Mouse (Mus musculus): ENCODE results near the gene Phka2. TPM values are rescaled to one million over a fixed set of nuclear protein-coding genes. Genes with fewer than 3 reads are reported as not detected.

Phka2 gene
- polyA plus RNA-seq, 1 experiment from 2014 or later, result 9.4 TPM

DNA sequence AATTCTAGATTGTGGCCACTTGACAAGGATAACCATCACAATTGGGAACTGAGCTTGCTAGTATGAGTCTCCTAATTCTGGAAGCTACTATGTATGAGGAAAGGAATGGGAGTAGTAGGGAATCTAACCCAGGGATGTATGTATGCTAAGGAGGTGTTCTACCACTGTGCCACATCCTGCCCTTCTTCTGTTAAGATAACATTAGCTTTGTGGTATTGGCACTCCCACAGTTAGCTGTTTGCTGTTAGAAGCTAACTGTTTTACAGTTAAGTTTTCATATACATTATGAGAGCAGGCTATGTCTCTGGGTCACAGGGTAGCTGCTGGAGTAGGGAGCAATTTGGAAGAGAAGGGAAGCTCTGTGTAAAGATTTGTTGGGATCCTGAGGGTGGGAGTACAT is 14.1 kb downstream of the Phka2 start:
- Histone ChIP-seq H3K9me3 (replicated peaks) (no peaks in the 10 kb centered on the region), H3K27me3 (no peaks in the 10 kb centered on the region), H3K4me3 (replicated peaks) (no peak overlapping the region), H3K9ac (no peak overlapping the region), H3K27ac (replicated peaks) (no peak overlapping the region), H3K4me2 (no peak overlapping the region), H3K36me3 (replicated peaks) (no peaks in the 10 kb centered on the region), H3K4me1 (replicated peaks) (no peaks in the 10 kb centered on the region)
- ATAC-seq (ENCODE audit: insufficient read depth), result no peak

DNA sequence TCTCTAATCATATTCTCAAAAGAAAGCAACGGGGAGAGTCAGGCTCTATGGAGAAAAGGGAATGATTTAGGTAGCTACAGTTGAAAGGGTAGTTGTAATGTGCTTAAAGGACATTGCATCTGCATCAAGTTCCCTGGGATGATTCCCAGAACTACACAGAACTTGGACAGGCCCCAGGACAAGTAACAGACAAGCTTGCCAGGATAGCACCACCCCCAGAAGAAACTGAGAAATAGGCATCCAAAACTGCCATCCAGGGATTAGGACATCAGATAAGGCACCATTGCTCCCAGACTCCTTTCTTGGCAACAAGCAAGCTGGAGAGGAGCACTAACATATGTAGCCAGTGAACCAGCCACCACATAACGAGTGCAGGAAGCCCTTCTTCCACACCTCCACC is 40.8 kb downstream of the Phka2 start:
- Histone ChIP-seq H3K9ac (no peak overlapping the region), H3K36me3 (replicated peaks) (peaks cover 6% of the 10 kb centered on the region; the same call in 1 of the 2 replicates), H3K4me1 (replicated peaks) (no peaks in the 10 kb centered on the region), H3K27me3 (no peaks in the 10 kb centered on the region), H3K4me3 (replicated peaks) (no peak overlapping the region), H3K9me3 (replicated peaks) (no peaks in the 10 kb centered on the region), H3K27ac (replicated peaks) (no peak overlapping the region), H3K4me2 (no peak overlapping the region)
- WGBS (ENCODE audit: insufficient replicate concordance), result 56% methylated on average over 2 of the region's 2 CpGs
- ATAC-seq (ENCODE audit: insufficient read depth), result no peak

DNA sequence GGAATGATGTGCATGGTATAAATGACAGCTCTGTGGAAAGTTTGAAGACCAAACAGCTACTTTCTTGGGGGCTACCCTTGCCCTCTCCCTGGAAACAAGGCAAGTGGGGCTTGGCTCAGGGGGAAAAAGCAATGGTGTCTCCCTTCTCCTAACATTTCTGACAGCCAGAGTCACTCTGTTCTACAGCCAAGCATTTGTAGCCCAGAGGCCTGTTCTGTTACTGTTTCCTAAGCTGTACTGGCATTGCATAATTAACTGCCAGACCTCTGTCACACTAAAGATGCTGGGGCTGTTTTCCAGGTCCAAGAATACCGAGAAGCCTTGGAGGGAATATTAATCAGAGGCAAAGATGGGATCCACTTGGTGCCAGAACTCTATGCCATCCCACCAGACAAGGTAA is 46.9 kb downstream of the Phka2 start:
- no peak overlapping the region for H3K4me2 ChIP-seq
- no peaks in the 10 kb centered on the region for H3K27me3 ChIP-seq
- H3K4me1 ChIP-seq (replicated peaks), result no peaks in the 10 kb centered on the region
- H3K9me3 ChIP-seq (replicated peaks), result no peaks in the 10 kb centered on the region
- H3K36me3 ChIP-seq (replicated peaks), result peaks cover 12% of the 10 kb centered on the region; the same call in 1 of the 2 replicates
- WGBS (ENCODE audit: insufficient replicate concordance), result 55% methylated on average over 1 of the region's 1 CpGs
- H3K4me3 ChIP-seq (replicated peaks), result no peak overlapping the region
- no peak for ATAC-seq (ENCODE audit: insufficient read depth)
- H3K9ac ChIP-seq, result no peak overlapping the region
- H3K27ac ChIP-seq (replicated peaks), result no peak overlapping the region

DNA sequence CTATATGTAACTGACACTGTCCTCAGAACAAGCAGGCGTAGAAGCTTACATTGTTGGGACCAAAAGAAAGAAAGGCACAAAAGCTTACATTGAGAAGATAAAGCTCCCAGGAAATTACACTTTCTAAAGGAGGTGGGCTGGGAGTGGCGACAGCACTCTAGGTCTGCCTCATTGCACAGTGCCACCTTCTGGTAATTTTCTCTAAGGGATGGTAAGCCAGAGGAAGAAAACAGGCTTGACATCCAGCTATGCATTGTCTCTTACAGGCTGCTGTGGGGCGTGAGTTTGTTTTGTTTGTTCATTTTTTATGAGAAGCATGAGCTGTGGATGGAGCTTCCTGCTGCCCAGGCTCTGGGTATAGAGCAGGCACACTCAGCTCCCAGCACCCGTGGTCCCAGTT is 50.1 kb downstream of the Phka2 start:
- Histone ChIP-seq H3K27me3 (no peaks in the 10 kb centered on the region), H3K27ac (replicated peaks) (no peak overlapping the region), H3K36me3 (replicated peaks) (peaks cover 19% of the 10 kb centered on the region; the same call in 1 of the 2 replicates), H3K4me2 (no peak overlapping the region), H3K9me3 (replicated peaks) (no peaks in the 10 kb centered on the region), H3K4me3 (replicated peaks) (no peak overlapping the region), H3K9ac (no peak overlapping the region), H3K4me1 (replicated peaks) (no peaks in the 10 kb centered on the region)
- 60% methylated on average over 4 of the region's 4 CpGs for WGBS (ENCODE audit: insufficient replicate concordance)
- ATAC-seq (ENCODE audit: insufficient read depth), result no peak

DNA sequence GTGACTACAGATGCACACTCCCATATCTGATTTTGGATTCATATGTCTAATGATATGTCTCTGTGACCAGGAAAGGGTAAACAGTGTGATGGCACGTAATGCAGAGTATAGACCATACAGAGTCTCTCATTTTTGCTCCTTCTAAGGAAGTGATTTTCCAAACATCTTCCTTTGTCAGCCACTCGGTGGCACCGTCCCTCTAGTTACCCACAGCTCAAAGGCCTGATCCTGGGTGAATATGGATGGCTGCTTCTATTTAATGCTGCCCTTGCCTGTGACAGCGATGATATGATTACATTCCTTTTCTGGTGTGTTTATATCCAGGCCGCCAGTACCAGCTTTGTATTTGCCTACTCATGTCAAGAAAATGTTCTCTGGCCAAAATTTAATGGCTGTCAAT is 81.6 kb downstream of the Phka2 start:
- no peak for ATAC-seq (ENCODE audit: insufficient read depth)
- H3K4me3 ChIP-seq (replicated peaks), result no peak overlapping the region
- WGBS (ENCODE audit: insufficient replicate concordance), result 72% methylated on average over 5 of the region's 5 CpGs
- no peak overlapping the region for H3K27ac ChIP-seq (replicated peaks)
- H3K9me3 ChIP-seq (replicated peaks), result no peaks in the 10 kb centered on the region
- no peak overlapping the region for H3K9ac ChIP-seq
- H3K4me2 ChIP-seq, result no peak overlapping the region
- no peaks in the 10 kb centered on the region for H3K27me3 ChIP-seq
- no peaks in the 10 kb centered on the region; the same call in 1 of the 2 replicates for H3K36me3 ChIP-seq (replicated peaks)
- H3K4me1 ChIP-seq (replicated peaks), result no peaks in the 10 kb centered on the region

DNA sequence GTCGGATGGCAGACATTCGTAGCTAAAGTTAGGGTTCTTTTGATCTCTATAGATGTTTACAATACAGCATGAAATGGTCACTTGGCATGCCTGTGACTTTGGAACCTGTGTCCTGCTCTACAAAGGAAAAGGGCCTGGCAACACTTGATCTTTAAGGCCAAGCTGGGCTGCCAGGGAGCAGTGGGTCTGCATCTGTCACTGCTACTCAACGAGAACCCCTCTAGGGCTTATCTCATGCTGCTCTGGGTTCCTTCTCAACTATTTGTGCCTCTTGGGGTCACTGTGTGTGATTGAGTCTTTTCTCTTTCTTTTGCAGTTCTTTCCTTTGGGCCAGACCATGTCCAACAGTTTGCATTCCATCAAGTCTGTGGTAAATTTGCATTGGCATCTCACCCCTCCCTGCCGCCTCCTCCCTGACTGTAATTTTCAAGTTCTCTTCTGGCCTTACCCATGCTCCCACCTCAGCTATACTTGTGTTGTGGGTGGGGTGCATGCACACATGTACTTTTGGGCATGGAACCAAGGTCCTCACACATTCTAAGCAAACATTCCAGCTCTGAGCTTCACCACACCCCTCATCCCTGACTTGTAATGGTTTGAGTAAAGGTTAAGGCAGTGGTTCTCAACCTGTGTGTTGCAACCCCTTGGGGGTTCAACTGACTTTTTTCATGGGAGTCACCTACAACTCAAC is 82.3 kb downstream of the Phka2 start:
- no peak for ATAC-seq (ENCODE audit: insufficient read depth)
- H3K4me2 ChIP-seq, result no peak overlapping the region
- WGBS (ENCODE audit: insufficient replicate concordance), result 74% methylated on average over 4 of the region's 4 CpGs

DNA sequence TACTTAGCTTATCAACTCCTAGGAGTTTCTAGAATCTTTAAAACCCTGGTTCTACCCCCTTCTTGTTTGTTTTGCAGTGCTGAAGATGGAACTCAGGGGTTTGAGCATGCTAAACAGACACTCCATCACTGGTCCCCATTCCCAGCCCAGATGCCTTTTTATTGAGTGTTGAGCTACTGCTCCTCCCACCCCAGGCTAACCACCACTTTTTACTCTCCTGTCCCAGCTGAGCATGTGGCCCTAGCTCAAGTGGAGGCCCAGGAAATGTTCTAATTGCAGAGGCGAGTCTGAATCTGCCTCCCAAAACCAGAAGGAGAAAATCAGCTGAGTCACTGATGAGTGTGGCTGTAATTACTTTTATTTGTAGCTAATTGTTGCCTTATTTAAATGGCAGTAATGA is 83.1 kb downstream of the Phka2 start:
- H3K4me1 ChIP-seq (replicated peaks), result no peaks in the 10 kb centered on the region
- no peaks in the 10 kb centered on the region for H3K27me3 ChIP-seq
- H3K27ac ChIP-seq (replicated peaks), result no peak overlapping the region
- H3K4me3 ChIP-seq (replicated peaks), result no peak overlapping the region
- no peak overlapping the region for H3K4me2 ChIP-seq
- no peaks in the 10 kb centered on the region for H3K9me3 ChIP-seq (replicated peaks)
- no peak overlapping the region for H3K9ac ChIP-seq
- no peaks in the 10 kb centered on the region; the same call in 1 of the 2 replicates for H3K36me3 ChIP-seq (replicated peaks)
- WGBS (ENCODE audit: insufficient replicate concordance), result 46% methylated on average over 1 of the region's 1 CpGs
- ATAC-seq (ENCODE audit: insufficient read depth), result no peak

More for the DNA sequence above, 82.3 kb downstream of the Phka2 start:
- no peaks in the 10 kb centered on the region; the same call in 1 of the 2 replicates for H3K36me3 ChIP-seq (replicated peaks)
- no peak overlapping the region for H3K4me3 ChIP-seq (replicated peaks)
- H3K9ac ChIP-seq, result no peak overlapping the region
- H3K27me3 ChIP-seq, result no peaks in the 10 kb centered on the region
- no peaks in the 10 kb centered on the region for H3K9me3 ChIP-seq (replicated peaks)
- H3K27ac ChIP-seq (replicated peaks), result no peak overlapping the region
- H3K4me1 ChIP-seq (replicated peaks), result no peaks in the 10 kb centered on the region

DNA sequence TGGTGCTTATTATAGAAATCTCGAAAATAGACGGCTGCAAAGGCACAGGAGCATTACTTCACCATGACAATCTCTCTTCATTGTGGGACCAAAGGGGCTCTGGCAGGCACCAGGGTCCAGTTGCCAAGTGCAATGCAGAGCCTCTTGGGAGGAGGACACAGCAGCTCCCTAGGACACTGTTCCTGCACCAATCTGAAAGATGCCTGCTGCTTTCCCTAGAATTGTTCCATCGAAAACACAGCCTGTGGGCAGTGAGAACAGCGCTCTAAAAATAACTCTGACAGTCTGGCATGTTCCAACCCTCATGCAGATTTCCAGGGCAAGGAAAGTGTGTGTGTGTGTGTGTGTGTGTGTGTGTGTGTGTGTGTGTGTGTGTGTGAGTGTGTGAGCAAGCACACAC is 86.6 kb downstream of the Phka2 start:
- no peak overlapping the region for H3K4me3 ChIP-seq (replicated peaks)
- no peak overlapping the region for H3K9ac ChIP-seq
- H3K9me3 ChIP-seq (replicated peaks), result no peaks in the 10 kb centered on the region
- 85% methylated on average over 4 of the region's 4 CpGs for WGBS (ENCODE audit: insufficient replicate concordance)
- H3K36me3 ChIP-seq (replicated peaks), result no peaks in the 10 kb centered on the region; the same call in 1 of the 2 replicates
- H3K27me3 ChIP-seq, result no peaks in the 10 kb centered on the region; the same call in 1 of the 2 replicates
- H3K4me1 ChIP-seq (replicated peaks), result no peaks in the 10 kb centered on the region
- no peak for ATAC-seq (ENCODE audit: insufficient read depth)
- H3K4me2 ChIP-seq, result no peak overlapping the region
- no peak overlapping the region for H3K27ac ChIP-seq (replicated peaks)

DNA sequence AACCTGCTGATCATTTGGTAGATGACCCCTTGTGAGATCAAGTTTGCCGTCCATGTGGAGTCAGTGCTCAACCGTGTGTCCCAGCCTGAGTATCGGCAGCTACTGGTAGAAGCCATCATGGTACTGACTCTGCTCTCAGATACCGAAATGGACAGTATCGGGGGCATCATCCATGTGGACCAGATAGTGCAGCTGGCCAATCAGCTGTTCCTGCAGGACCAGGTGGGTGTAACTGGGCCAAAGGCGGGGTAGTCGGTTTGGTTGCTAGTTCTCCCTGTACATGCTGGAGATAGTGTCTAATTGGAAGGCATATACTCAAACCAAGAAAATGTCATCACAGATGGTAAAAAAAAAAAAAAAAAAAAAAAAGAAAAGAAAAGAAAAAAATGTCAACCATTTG is 88.2 kb downstream of the Phka2 start:
- WGBS (ENCODE audit: insufficient replicate concordance), result 80% methylated on average over 7 of the region's 7 CpGs
- Histone ChIP-seq H3K27me3 (no peaks in the 10 kb centered on the region; the same call in 1 of the 2 replicates), H3K4me1 (replicated peaks) (no peaks in the 10 kb centered on the region), H3K4me2 (no peak overlapping the region), H3K9me3 (replicated peaks) (no peaks in the 10 kb centered on the region), H3K9ac (no peak overlapping the region), H3K27ac (replicated peaks) (no peak overlapping the region), H3K4me3 (replicated peaks) (no peak overlapping the region), H3K36me3 (replicated peaks) (no peaks in the 10 kb centered on the region; the same call in 1 of the 2 replicates)
- no peak for ATAC-seq (ENCODE audit: insufficient read depth)

DNA sequence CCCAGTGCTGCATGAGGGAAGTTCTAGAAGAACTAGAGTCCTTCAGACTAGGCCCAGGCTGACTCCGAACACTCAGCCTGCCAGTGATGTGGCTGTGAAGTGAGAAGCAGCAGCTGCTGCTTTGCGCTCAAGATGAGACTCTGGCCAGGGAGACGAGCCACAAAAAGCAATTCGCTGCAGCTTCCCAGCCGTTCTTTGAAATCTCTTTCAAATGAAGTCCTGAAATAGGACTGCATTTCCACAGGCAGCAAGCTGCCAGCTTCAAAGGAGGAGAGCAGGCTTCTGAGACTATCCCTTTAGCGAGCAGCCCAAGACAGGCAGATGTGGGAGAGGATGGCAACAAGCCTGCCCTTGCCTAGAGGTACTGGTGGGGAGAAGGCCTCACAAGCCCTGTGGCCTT is 91.0 kb downstream of the Phka2 start:
- no peak overlapping the region for H3K27ac ChIP-seq (replicated peaks)
- H3K9ac ChIP-seq, result no peak overlapping the region
- no peaks in the 10 kb centered on the region for H3K36me3 ChIP-seq (replicated peaks)
- no peak overlapping the region for H3K4me2 ChIP-seq
- no peaks in the 10 kb centered on the region for H3K9me3 ChIP-seq (replicated peaks)
- ATAC-seq (ENCODE audit: insufficient read depth), result no peak
- WGBS (ENCODE audit: insufficient replicate concordance), result 84% methylated on average over 6 of the region's 6 CpGs
- H3K4me1 ChIP-seq (replicated peaks), result no peaks in the 10 kb centered on the region
- no peaks in the 10 kb centered on the region; the same call in 1 of the 2 replicates for H3K27me3 ChIP-seq
- no peak overlapping the region for H3K4me3 ChIP-seq (replicated peaks)

DNA sequence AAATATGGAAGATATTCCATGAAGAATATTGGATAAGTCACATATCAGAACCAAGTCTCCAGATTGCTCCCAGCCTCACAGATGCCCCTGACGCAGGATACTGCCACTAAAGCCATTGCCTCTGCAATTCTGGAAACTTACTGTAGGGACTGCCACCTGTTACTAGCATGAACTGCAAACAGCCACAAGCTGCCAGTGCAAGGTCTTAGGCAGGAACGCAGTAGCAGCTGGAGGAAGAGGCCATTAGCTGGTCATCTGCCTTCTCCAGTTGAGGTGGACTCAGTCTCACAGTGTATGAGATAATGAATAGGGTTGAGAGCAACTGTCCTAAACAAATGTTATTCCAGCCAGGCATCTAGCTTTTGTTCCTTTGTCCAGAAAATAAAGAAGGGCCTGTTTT is 96.1 kb downstream of the Phka2 start:
- 74% methylated on average over 2 of the region's 2 CpGs for WGBS (ENCODE audit: insufficient replicate concordance)
- no peaks in the 10 kb centered on the region for H3K9me3 ChIP-seq (replicated peaks)
- no peak overlapping the region for H3K9ac ChIP-seq
- no peaks in the 10 kb centered on the region for H3K4me1 ChIP-seq (replicated peaks)
- H3K4me3 ChIP-seq (replicated peaks), result no peak overlapping the region
- H3K4me2 ChIP-seq, result no peak overlapping the region
- no peaks in the 10 kb centered on the region for H3K36me3 ChIP-seq (replicated peaks)
- no peak overlapping the region for H3K27ac ChIP-seq (replicated peaks)
- no peak for ATAC-seq (ENCODE audit: insufficient read depth)
- no peaks in the 10 kb centered on the region for H3K27me3 ChIP-seq
